Mouse (Mus musculus): Measurements from ENCODE around the gene Crb3.

The Crb3 gene

GRCm38 (mm10) chr17:57062548-57062947 lies 3.6 kb downstream of the Crb3 start:
- DNase-seq (ENCODE audit: low spot score), result no peak

DNA sequence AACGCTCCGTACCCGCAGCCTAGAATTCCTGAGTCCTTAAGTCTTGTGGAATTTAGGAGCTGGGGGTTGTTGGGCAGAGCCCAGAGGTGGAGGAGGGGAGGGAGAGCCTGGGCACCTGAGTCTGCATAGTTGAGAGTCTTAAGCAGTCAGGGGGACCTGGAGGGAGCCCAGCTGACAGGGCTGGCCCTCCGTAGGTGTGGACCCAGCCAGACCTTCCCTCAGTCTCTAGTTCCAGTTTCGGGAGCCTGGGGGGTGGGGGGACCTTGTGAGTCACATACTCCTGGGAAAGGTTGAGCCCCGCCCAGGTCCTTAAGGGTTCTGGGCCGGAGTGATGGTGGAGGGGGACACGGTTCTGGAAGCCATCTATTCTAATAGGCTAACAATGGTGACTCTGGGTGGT lies 4.1 kb downstream of the Crb3 start:
- no peak for DNase-seq (ENCODE audit: low spot score)

DNA sequence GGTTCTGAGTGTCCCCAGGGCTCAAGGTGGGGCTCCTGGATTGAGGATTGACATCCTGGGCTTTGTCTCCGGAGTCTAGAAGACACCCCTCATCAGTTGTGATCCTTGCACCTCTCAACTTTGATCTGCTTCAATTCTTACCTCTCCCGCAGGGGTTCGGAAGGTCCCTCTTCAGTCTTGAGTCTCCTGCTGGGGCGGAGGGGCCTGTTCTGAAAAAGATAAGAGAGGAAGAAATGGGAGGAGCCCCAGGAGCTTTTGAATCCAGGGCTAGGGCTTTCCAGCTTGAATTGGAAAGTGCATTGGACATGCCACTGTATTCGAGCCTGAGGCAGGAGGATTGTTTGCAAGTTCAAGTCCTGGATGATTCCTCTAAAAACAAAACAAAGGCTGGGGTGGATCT lies 8.0 kb downstream of the Crb3 start:
- DNase-seq (ENCODE audit: low spot score), result no peak

DNA sequence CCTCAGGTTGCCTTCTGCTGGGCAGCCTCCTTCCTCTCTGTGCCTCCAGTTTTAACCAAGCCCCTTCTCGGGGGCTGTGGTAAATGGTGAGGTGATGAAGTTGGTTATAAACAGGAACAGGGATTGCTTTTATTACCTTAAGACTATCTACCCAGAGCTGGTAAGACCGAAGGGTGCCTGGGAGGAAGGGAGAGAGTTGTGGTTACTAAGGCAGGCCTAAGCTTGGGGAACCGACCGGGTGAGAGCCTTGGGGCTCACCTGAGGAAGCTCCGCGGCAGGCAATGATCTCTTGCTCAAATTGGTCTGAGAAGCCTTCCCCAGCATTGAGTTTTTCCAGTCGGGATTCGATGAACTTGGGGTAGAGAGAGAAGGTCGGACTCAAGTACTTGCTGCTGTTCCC lies 11.4 kb downstream of the Crb3 start:
- no peak for DNase-seq (ENCODE audit: low spot score)

DNA sequence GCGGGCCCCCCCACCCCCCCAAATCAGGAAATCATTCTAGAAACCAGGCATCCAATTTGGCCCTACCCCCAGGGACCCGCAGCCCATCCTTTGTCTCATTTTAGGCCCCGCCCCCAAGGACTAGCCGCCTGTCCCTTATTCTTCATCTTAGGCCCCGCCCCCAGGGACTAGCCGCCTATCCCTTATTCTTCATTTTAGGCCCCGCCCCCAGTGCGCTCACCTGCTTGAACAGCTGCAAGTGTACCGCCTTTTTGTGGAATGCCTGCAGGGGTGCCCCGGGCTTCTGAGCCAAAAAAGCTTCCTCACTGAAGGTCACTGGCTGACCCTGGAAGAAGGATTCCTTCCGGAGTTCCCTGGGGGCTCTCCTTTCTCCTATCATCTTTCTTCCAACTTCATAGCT lies 11.8 kb downstream of the Crb3 start:
- no peak for DNase-seq (ENCODE audit: low spot score)

DNA sequence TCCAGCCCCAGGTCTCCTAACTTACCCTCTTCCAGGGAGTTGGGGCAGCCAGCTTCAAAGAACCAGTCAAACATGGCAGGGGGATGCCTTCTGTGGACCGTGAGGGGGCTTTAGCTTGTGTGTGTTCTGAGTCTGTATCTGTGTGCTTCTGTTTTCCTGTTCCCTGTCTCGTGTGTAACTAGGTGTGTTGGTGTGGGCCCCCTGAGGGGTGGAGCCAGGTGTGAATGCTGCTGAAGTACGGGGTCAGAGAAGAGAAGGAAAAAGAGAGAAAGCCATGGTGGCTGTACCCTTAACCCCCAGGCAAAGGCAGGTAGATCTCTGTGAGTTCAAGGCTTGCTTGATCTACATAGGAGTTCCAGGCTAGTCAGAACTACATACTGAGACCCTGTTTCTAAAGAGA lies 18.0 kb downstream of the Crb3 start:
- no peak for DNase-seq (ENCODE audit: low spot score)

GRCm38 (mm10) chr17:57078336-57078735 lies 19.4 kb downstream of the Crb3 start, which contains the start of gene Dennd1c:
Gene Dennd1c, minus strand, starts transcription at chr17:57078514.
- no peak for DNase-seq (ENCODE audit: low spot score)

DNA sequence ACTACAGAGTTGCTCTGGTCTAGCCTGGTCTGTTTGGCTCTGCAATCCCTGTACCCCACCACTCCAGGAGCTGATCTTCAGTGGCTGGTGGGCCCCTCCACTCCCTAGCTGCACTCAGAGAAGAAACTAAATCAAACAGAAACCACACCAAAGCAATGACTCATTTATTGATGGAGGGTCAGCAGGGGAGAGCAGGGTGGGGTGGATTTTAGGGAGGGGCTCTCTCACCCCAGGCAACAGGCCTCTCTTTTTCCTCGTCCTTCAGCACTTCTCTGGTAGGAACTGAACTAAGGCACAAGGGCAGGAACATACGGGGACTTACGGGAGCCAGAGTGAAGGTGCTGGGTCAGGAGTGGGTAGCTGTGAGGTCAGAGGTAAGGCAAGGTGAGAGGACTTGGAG lies 21.0 kb downstream of the Crb3 start:
- DNase-seq (ENCODE audit: low spot score), result no peak

DNA sequence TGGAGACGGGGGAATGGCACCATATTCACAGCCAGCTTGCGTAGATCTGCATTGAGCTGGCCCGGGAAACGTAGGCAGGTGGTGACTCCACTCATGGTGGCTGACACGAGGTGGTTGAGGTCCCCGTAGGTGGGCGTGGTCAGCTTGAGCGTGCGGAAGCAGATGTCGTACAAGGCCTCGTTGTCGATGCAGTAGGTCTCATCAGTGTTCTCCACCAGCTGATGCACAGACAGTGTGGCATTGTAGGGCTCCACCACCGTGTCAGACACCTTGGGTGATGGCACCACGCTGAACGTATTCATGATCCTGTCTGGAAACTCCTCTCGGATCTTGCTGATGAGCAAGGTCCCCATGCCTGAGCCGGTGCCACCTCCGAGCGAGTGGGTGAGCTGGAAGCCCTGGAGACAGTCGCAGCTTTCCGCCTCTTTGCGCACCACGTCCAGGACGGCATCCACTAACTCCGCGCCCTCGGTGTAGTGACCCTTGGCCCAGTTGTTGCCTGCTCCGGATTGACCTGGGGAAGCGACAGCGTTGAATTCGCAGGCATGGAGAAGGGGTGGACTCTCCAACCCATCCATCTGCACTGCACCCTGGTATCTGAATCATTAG lies 22.4 kb downstream of the Crb3 start:
- no peak for DNase-seq (ENCODE audit: low spot score)

DNA sequence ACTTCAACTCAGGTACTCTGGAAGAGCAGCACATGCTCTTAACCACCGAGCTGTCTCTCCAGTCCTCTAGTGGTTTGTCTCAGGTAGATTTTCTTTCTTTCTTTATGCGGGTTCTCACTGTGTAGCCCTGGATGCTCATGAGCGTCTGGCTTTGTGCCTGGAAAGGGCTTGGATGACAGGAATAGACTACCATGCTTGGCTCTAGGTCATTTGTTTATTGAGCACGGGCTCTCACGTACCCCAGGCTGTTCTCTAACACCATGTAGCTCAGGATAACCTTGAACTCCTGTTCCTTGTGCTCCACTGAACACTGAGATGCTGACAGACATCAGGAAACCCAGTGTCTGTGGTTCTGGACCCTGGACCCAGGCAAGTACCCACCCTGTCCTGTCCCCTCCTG lies 23.6 kb downstream of the Crb3 start:
- no peak for DNase-seq (ENCODE audit: low spot score)

GRCm38 (mm10) chr17:57085970-57086757 lies 27.3 kb downstream of the Crb3 start:
- DNase-seq (ENCODE audit: low spot score), result no peak

GRCm38 (mm10) chr17:57087049-57087832 lies 28.3 kb downstream of the Crb3 start, which contains the start of gene Tubb4a:
Gene Tubb4a, minus strand, starts transcription at chr17:57087782.
- no peak for DNase-seq (ENCODE audit: low spot score)

DNA sequence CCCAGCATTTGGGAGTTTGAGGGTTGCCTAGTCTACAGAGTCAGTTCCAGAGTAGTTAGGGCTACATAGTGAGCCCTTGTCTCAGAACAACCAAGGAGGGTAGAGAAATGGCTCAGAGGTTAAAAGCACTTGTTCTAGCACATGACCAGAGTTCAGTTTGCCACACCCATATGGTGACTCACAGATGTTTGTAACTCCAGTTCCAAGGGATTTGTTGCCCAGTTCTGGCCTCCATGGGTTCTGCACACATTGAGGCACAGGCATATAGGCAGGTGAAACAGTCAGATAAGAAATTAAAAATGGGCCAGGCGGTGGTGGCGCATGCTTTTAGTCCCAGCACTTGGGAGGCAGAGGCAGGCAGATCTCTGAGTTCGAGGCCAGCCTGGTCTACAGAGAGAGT lies 35.3 kb downstream of the Crb3 start:
- DNase-seq (ENCODE audit: low spot score), result no peak

DNA sequence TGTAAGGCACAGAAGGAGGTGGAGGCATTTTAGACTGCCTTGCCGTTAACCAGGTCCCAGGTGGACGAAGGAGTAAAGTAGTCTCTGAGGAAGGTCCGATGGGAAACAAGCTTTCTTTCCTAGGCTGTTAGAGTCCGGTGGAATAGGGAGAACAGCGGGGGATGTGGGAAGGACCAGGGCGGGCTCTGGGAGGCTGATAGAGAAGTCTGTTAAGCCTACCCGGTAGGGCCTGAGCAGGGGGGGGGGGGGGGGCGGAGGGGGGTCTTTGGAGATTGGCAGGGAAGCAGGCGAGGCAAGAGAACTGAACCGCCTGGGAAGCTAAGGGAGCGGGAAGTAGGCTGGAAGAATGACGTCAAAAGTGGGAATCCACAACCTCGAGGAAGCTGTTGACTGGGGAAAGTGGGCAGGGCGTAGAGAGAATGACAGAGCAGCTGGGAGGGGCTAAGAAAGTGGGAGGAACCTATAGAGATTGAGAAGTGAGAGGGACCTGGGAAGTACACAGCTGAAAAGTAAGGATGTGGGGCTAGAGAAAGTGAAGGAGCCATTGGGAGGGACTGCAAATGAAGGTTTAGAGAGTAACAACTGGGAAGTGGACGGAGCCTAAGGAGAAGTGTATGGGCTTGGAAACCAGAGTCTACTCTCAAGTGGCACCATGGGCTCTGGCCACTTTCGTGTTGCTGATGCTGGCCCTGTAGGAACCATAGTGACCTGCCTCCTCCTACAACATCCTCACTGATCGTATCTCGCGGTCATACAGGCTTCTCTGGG lies 37.1 kb downstream of the Crb3 start:
- DNase-seq (ENCODE audit: low spot score), result no peak

GRCm38 (mm10) chr17:57096623-57096920 lies 37.7 kb downstream of the Crb3 start:
- peak; percentile 77 for DNase-seq (ENCODE audit: low spot score)

DNA sequence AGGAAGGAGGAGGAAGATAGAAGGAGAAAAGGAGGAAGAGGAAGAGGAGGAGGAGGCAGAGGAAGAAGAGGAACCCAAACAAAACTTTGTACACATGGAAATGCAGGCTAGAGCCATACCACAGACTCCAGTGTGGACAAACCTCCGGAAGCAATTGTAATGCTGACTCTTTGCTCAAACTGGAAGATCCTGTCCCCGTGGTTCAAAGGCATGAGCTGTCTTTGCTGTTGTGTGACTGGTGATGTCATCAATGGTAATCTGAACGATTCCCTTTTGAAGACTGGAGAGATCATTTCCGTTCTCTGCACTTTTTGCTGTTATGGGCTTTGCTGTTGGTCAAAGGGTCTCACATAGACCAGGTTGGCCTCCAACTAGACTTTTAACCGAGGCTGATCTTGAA lies 39.4 kb downstream of the Crb3 start:
- DNase-seq (ENCODE audit: low spot score), result no peak

- no peak for DNase-seq (ENCODE audit: low spot score)
These were observed 40.9 kb downstream of the Crb3 start for GRCm38 (mm10) chr17:57099629-57100325.

GRCm38 (mm10) chr17:57102276-57102675 lies 43.4 kb downstream of the Crb3 start:
- no peak for DNase-seq (ENCODE audit: low spot score)

DNA sequence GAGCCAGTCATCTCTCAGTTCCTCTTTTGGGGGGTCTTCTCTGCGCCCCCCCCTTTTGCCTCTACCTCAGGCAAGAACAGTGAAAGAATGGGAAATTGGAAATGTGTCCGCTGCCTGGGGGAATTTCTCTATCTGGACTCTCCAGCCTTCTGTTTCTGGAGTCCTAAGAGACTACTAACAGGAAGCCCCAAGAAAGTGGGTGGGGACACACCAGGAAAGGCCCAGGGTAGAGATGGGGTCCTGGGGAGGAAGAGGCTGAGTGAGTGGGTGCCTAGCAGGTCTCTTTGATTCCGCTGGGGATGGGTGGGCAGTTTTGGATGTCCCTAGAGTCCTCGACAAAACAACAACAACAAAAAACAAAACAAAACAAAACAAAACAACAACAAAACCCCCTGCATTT lies 45.6 kb downstream of the Crb3 start:
- no peak for DNase-seq (ENCODE audit: low spot score)

DNA sequence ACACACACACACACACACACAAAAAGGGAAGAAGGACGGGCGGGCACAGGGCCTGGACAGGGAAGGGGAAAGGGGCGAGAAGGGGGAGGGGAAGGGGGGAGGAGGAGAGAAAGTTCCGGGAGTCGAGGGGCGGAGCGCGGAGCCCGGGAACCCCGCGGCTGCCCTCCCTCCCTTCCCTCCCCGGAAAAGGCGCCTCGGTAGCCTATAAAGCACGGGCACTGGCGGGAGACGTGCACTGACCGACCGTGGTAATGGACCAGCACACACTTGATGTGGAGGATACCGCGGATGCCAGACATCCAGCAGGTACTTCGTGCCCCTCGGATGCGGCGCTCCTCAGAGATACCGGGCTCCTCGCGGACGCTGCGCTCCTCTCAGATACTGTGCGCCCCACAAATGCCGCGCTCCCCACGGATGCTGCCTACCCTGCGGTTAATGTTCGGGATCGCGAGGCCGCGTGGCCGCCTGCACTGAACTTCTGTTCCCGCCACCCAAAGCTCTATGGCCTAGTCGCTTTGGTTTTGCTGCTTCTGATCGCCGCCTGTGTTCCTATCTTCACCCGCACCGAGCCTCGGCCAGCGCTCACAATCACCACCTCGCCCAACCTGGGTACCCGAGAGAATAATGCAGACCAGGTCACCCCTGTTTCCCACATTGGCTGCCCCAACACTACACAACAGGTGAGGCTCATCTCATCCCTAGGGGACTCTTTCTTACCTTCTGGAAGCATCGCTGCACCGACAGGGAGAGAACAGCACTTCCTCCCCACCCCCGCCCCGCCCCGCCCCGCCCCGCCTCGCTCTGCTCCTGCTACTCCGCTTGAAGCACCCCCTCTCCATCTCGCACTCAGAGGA lies 46.5 kb downstream of the Crb3 start, which contains the start of gene Tnfsf9:
Gene Tnfsf9, plus strand, starts transcription at position 145 of the 854 bp plus-strand sequence.
- no peak for DNase-seq (ENCODE audit: low spot score)

- DNase-seq (ENCODE audit: low spot score), result no peak
These were observed 47.1 kb downstream of the Crb3 start for GRCm38 (mm10) chr17:57106035-57106368.
